Mouse (Mus musculus): Measurements from ENCODE around the gene Ifitm1. TPM values are rescaled to one million over a fixed set of nuclear protein-coding genes. Genes with fewer than 3 reads are reported as not detected.
"Not testable (repeated sequence)": the region's sequence is repeated elsewhere in the genome, so short reads cannot be mapped to it uniquely, and the experiment has no call there.

The Ifitm1 gene
- total RNA-seq, 2 experiments from 2014 or later = 4.7 to 4.9 TPM

- intact Hi-C loops (cut with DNase I) = no loop called here
- DNase-seq (ENCODE audit: low spot score in 2 of 2) = no peak
Measured at GRCm38 (mm10) chr7:140949255-140949654, 17.8 kb upstream of the Ifitm1 start.

- intact Hi-C loops (cut with DNase I) = no loop called here
- DNase-seq (ENCODE audit: low spot score in 2 of 2) = no peak
Measured at GRCm38 (mm10) chr7:140949824-140950530, 17.0 kb upstream of the Ifitm1 start, which contains the start of gene Ifitm5. Gene Ifitm5 (minus strand): TSS chr7:140950291.

- no peak for DNase-seq (ENCODE audit: low spot score in 2 of 2)
- intact Hi-C loops (cut with DNase I) = no loop called here
Measured at GRCm38 (mm10) chr7:140951051-140951450, 16.0 kb upstream of the Ifitm1 start.

- intact Hi-C loops (cut with DNase I) = no loop called here
- no peak for DNase-seq (ENCODE audit: low spot score in 2 of 2)
Measured at GRCm38 (mm10) chr7:140951765-140952164, 15.3 kb upstream of the Ifitm1 start.

- DNase-seq (ENCODE audit: low spot score in 2 of 2) = no peak
- intact Hi-C loops (cut with DNase I) = no loop called here
Measured at GRCm38 (mm10) chr7:140952441-140952840, 14.6 kb upstream of the Ifitm1 start.

- intact Hi-C loops (cut with DNase I) = no loop called here
- no peak for DNase-seq (ENCODE audit: low spot score in 2 of 2)
Measured at GRCm38 (mm10) chr7:140953133-140953532, 13.9 kb upstream of the Ifitm1 start.

- DNase-seq (ENCODE audit: low spot score in 2 of 2) = no peak
- intact Hi-C loops (cut with DNase I) = no loop called here
Measured at GRCm38 (mm10) chr7:140953800-140954732, 13.0 kb upstream of the Ifitm1 start.

GRCm38 (mm10) chr7:140954733-140955071 lies 12.3 kb upstream of the Ifitm1 start:
- intact Hi-C loops (cut with DNase I) = loop anchor here (5.0 kb wide), 2 partner anchors 53 to 223 kb away; no protein-coding TSS in a partner anchor
- no peak for DNase-seq (ENCODE audit: low spot score in 2 of 2)

GRCm38 (mm10) chr7:140955342-140955741 lies 11.7 kb upstream of the Ifitm1 start:
- intact Hi-C loops (cut with DNase I) = loop anchor here (5.0 kb wide), 2 partner anchors 52 to 222 kb away; no protein-coding TSS in a partner anchor

GRCm38 (mm10) chr7:140955758-140956555 lies 11.1 kb upstream of the Ifitm1 start, which contains the start of the genes Gm45717 and Ifitm2:
Gene Gm45717 (minus strand): TSS chr7:140955937.
Gene Ifitm2 (minus strand): TSS chr7:140955987.
- intact Hi-C loops (cut with DNase I) = loop anchor here (5.0 kb wide), 2 partner anchors 51 to 221 kb away; no protein-coding TSS in a partner anchor

More at GRCm38 (mm10) chr7:140955342-140955741, 11.7 kb upstream of the Ifitm1 start:
- no peak for DNase-seq (ENCODE audit: low spot score in 2 of 2)

GRCm38 (mm10) chr7:140956556-140956869 lies 10.5 kb upstream of the Ifitm1 start:
- intact Hi-C loops (cut with DNase I) = loop anchor here (5.0 kb wide), 2 partner anchors 51 to 221 kb away; no protein-coding TSS in a partner anchor

More at GRCm38 (mm10) chr7:140955758-140956555, 11.1 kb upstream of the Ifitm1 start, which contains the start of the genes Gm45717 and Ifitm2:
- peak in 1 of 2 experiments; percentile 25 for DNase-seq (ENCODE audit: low spot score in 2 of 2)

GRCm38 (mm10) chr7:140959181-140959901 lies 7.7 kb upstream of the Ifitm1 start:
- peak in 1 of 2 experiments; percentile 33 for DNase-seq (ENCODE audit: low spot score in 2 of 2)
- intact Hi-C loops (cut with DNase I) = loop anchor here (2.0 to 5.0 kb wide), 3 partner anchors 48 to 218 kb away; no protein-coding TSS in a partner anchor

More at GRCm38 (mm10) chr7:140956556-140956869, 10.5 kb upstream of the Ifitm1 start:
- DNase-seq (ENCODE audit: low spot score in 2 of 2) = no peak

GRCm38 (mm10) chr7:140960026-140960425 lies 7.0 kb upstream of the Ifitm1 start:
- no peak for DNase-seq (ENCODE audit: low spot score in 2 of 2)
- intact Hi-C loops (cut with DNase I) = no loop called here

GRCm38 (mm10) chr7:140961416-140961815 lies 5.6 kb upstream of the Ifitm1 start:
- intact Hi-C loops (cut with DNase I) = no loop called here
- no peak for DNase-seq (ENCODE audit: low spot score in 2 of 2)

- intact Hi-C loops (cut with DNase I) = no loop called here
Measured at GRCm38 (mm10) chr7:140962733-140963132, 4.3 kb upstream of the Ifitm1 start.

GRCm38 (mm10) chr7:140967862-140968591 lies 1.0 kb downstream of the Ifitm1 start:
- intact Hi-C loops (cut with DNase I) = no loop called here

More at GRCm38 (mm10) chr7:140962733-140963132, 4.3 kb upstream of the Ifitm1 start:
- DNase-seq (ENCODE audit: low spot score in 2 of 2) = no peak

GRCm38 (mm10) chr7:140968710-140969109 lies 1.7 kb downstream of the Ifitm1 start:
- intact Hi-C loops (cut with DNase I) = not testable (repeated sequence)

More at GRCm38 (mm10) chr7:140967862-140968591, 1.0 kb downstream of the Ifitm1 start:
- DNase-seq (ENCODE audit: low spot score in 2 of 2) = no peak

GRCm38 (mm10) chr7:140970931-140971330 lies 3.9 kb downstream of the Ifitm1 start:
- intact Hi-C loops (cut with DNase I) = no loop called here
- DNase-seq (ENCODE audit: low spot score in 2 of 2) = no peak

More at GRCm38 (mm10) chr7:140968710-140969109, 1.7 kb downstream of the Ifitm1 start:
- DNase-seq (ENCODE audit: low spot score in 2 of 2) = not testable (repeated sequence)

All from left cerebral cortex, postnatal 14 days (tissue).